Mouse (Mus musculus) embryonic facial prominence, embryonic 13.5 days (tissue): Measurements from ENCODE around the gene Slc48a1. TPM values are rescaled to one million over a fixed set of nuclear protein-coding genes. Genes with fewer than 3 reads are reported as not detected.

Experiments used
- ATAC-seq: fragments of 200-750 bp; cut with Nextera tagmentation; 2 replicates; pipeline ENCODE4 v1.8.0; 2017; ENCODE audit warnings: low read depth; ENCODE audit not compliant: insufficient number of reproducible peaks, insufficient read depth, low FRiP score, low TSS enrichment
- H3K27ac ChIP-seq: fragments of 300-500 bp; sonication (generic); 2 replicates; pipeline ENCODE4 v1.5.1; 2015; ENCODE audit warnings: moderate library complexity, mild to moderate bottlenecking, inconsistent platforms
- H3K27me3 ChIP-seq: fragments of 300-500 bp; sonication (generic); 2 replicates; pipeline ENCODE4 v1.6.1; 2015; ENCODE audit warnings: mild to moderate bottlenecking, inconsistent platforms
- H3K36me3 ChIP-seq: fragments of 300-500 bp; sonication (generic); 2 replicates; pipeline ENCODE4 v1.6.1; 2015; ENCODE audit warnings: mild to moderate bottlenecking, inconsistent platforms
- H3K4me1 ChIP-seq: fragments of 300-500 bp; sonication (generic); 2 replicates; pipeline ENCODE4 v1.6.1; 2015; ENCODE audit warnings: inconsistent platforms
- H3K4me2 ChIP-seq: fragments of 300-500 bp; sonication (generic); 2 replicates; pipeline ENCODE4 v1.6.1; 2015; ENCODE audit warnings: moderate library complexity, mild to moderate bottlenecking, inconsistent platforms
- H3K4me3 ChIP-seq: fragments of 300-500 bp; sonication (generic); 2 replicates; pipeline ENCODE4 v1.5.1; 2015; ENCODE audit warnings: mild to moderate bottlenecking, inconsistent platforms
- H3K9ac ChIP-seq: fragments of 300-500 bp; sonication (generic); 2 replicates; pipeline ENCODE4 v1.6.1; 2015; ENCODE audit warnings: mild to moderate bottlenecking, inconsistent platforms
- H3K9me3 ChIP-seq: fragments of 300-500 bp; sonication (generic); 2 replicates; pipeline ENCODE4 v1.6.1; 2016; ENCODE audit warnings: inconsistent platforms
- WGBS: fragments of 180-500 bp; shearing (Covaris S2); methylation state at CpG from one replicate; pipeline ENCODE4 v1.1.7; 2015; ENCODE audit warnings: mixed read lengths; 5-methylcytosine and 5-hydroxymethylcytosine counted together
- polyA plus RNA-seq: library from polyadenylated mRNA; unstranded; fragments of >200 nt; fragmentation: Nextera tagmentation; extraction: Ambion mirVana; gene quantifications from 2 replicates; pipeline ENCODE4 v1.2.1, GENCODE M21; 2015

Slc48a1 gene
- 34.7 and 41.9 TPM in 2 replicates for polyA plus RNA-seq

GRCm38 (mm10) chr15:97778311-97779098 is at the start of gene Slc48a1:
Gene Slc48a1, plus strand, starts transcription at chr15:97778520.
- Histone ChIP-seq H3K36me3 (no peaks in the 10 kb centered on the region), H3K9ac (no peak within 1 kb of the TSS), H3K27me3 (peaks cover 5% of the 10 kb centered on the region; the same call in 1 of the 2 replicates), H3K4me1 (peaks cover 48% of the 10 kb centered on the region), H3K27ac (0 out of 2 replicates have a peak within 1 kb of the TSS, but pooled peaks have one; percentile 11), H3K4me3 (no peak within 1 kb of the TSS), H3K9me3 (no peaks in the 10 kb centered on the region), H3K4me2 (no peak within 1 kb of the TSS)
- WGBS, result 62% methylated on average over 8 of the region's 8 CpGs
- no peak for ATAC-seq

GRCm38 (mm10) chr15:97728804-97729203 is 49.5 kb upstream of the Slc48a1 start:
- no peaks in the 10 kb centered on the region for H3K36me3 ChIP-seq
- no peak overlapping the region for H3K27ac ChIP-seq
- H3K4me1 ChIP-seq, result no peaks in the 10 kb centered on the region
- no peaks in the 10 kb centered on the region for H3K27me3 ChIP-seq
- no peak overlapping the region for H3K4me2 ChIP-seq
- H3K9ac ChIP-seq, result no peak overlapping the region
- H3K4me3 ChIP-seq, result no peak overlapping the region
- no peak for ATAC-seq
- no peaks in the 10 kb centered on the region for H3K9me3 ChIP-seq
- WGBS, result 68% methylated on average over 7 of the region's 7 CpGs

GRCm38 (mm10) chr15:97730365-97730764 is 48.0 kb upstream of the Slc48a1 start:
- Histone ChIP-seq H3K9me3 (no peaks in the 10 kb centered on the region), H3K4me1 (no peaks in the 10 kb centered on the region), H3K27me3 (no peaks in the 10 kb centered on the region), H3K4me2 (no peak overlapping the region), H3K27ac (no peak overlapping the region), H3K36me3 (no peaks in the 10 kb centered on the region), H3K9ac (no peak overlapping the region), H3K4me3 (no peak overlapping the region)
- WGBS, result 48% methylated on average over 6 of the region's 6 CpGs
- ATAC-seq, result no peak

- no peaks in the 10 kb centered on the region for H3K9me3 ChIP-seq
- WGBS, result 83% methylated on average over 8 of the region's 8 CpGs
Measured at GRCm38 (mm10) chr15:97731111-97731510, 47.2 kb upstream of the Slc48a1 start, which contains the start of gene Endou. Gene Endou, minus strand, starts transcription at chr15:97731339.

GRCm38 (mm10) chr15:97731988-97732387 is 46.3 kb upstream of the Slc48a1 start:
- no peaks in the 10 kb centered on the region for H3K27me3 ChIP-seq
- WGBS, result 91% methylated on average over 11 of the region's 11 CpGs
- no peak overlapping the region for H3K4me2 ChIP-seq
- ATAC-seq, result no peak
- H3K9me3 ChIP-seq, result no peaks in the 10 kb centered on the region
- no peak overlapping the region for H3K27ac ChIP-seq
- H3K4me1 ChIP-seq, result no peaks in the 10 kb centered on the region
- H3K9ac ChIP-seq, result no peak overlapping the region
- H3K4me3 ChIP-seq, result no peak overlapping the region
- H3K36me3 ChIP-seq, result no peaks in the 10 kb centered on the region

More at GRCm38 (mm10) chr15:97731111-97731510, 47.2 kb upstream of the Slc48a1 start, which contains the start of gene Endou:
- Histone ChIP-seq H3K4me3 (no peak within 1 kb of the TSS), H3K27ac (no peak within 1 kb of the TSS), H3K4me1 (no peaks in the 10 kb centered on the region), H3K36me3 (no peaks in the 10 kb centered on the region), H3K27me3 (no peaks in the 10 kb centered on the region), H3K9ac (no peak within 1 kb of the TSS), H3K4me2 (no peak within 1 kb of the TSS)
- no peak for ATAC-seq

GRCm38 (mm10) chr15:97738923-97739322 is 39.4 kb upstream of the Slc48a1 start:
- Histone ChIP-seq H3K4me1 (no peaks in the 10 kb centered on the region), H3K4me3 (no peak overlapping the region), H3K27ac (no peak overlapping the region), H3K9me3 (no peaks in the 10 kb centered on the region), H3K36me3 (no peaks in the 10 kb centered on the region), H3K9ac (no peak overlapping the region), H3K27me3 (no peaks in the 10 kb centered on the region), H3K4me2 (no peak overlapping the region)
- WGBS, result 87% methylated on average over 7 of the region's 7 CpGs
- ATAC-seq, result no peak

- H3K27ac ChIP-seq, result no peak overlapping the region
- no peaks in the 10 kb centered on the region for H3K9me3 ChIP-seq
- peaks cover 6% of the 10 kb centered on the region for H3K4me1 ChIP-seq
- H3K4me3 ChIP-seq, result no peak overlapping the region
- no peaks in the 10 kb centered on the region for H3K27me3 ChIP-seq
- 84% methylated on average over 9 of the region's 9 CpGs for WGBS
- no peak for ATAC-seq
- no peaks in the 10 kb centered on the region for H3K36me3 ChIP-seq
- H3K4me2 ChIP-seq, result no peak overlapping the region
- no peak overlapping the region for H3K9ac ChIP-seq
Measured at GRCm38 (mm10) chr15:97740283-97740732, 38.0 kb upstream of the Slc48a1 start.

- H3K36me3 ChIP-seq, result no peaks in the 10 kb centered on the region
- H3K27me3 ChIP-seq, result no peaks in the 10 kb centered on the region
- H3K4me3 ChIP-seq, result no peak overlapping the region
- no peak for ATAC-seq
- 80% methylated on average over 12 of the region's 12 CpGs for WGBS
- H3K9me3 ChIP-seq, result no peaks in the 10 kb centered on the region
- no peak overlapping the region for H3K27ac ChIP-seq
- no peak overlapping the region for H3K4me2 ChIP-seq
- peaks cover 9% of the 10 kb centered on the region for H3K4me1 ChIP-seq
- no peak overlapping the region for H3K9ac ChIP-seq
Measured at GRCm38 (mm10) chr15:97741662-97742061, 36.7 kb upstream of the Slc48a1 start.

- H3K4me1 ChIP-seq, result peaks cover 9% of the 10 kb centered on the region
- 0 out of 2 replicates have a peak, but pooled peaks cover 4% of the 10 kb centered on the region for H3K36me3 ChIP-seq
- WGBS, result 56% methylated on average over 7 of the region's 7 CpGs
- H3K9ac ChIP-seq, result no peak overlapping the region
- no peak for ATAC-seq
- no peaks in the 10 kb centered on the region for H3K27me3 ChIP-seq
- no peak overlapping the region for H3K4me2 ChIP-seq
- no peak overlapping the region for H3K4me3 ChIP-seq
- H3K27ac ChIP-seq, result no peak overlapping the region
- H3K9me3 ChIP-seq, result no peaks in the 10 kb centered on the region
Measured at GRCm38 (mm10) chr15:97742074-97742473, 36.2 kb upstream of the Slc48a1 start.

- H3K27me3 ChIP-seq, result no peaks in the 10 kb centered on the region
- no peak overlapping the region for H3K4me2 ChIP-seq
- 64% methylated on average over 4 of the region's 4 CpGs for WGBS
- 0 out of 2 replicates have a peak, but pooled peaks cover 5% of the 10 kb centered on the region for H3K36me3 ChIP-seq
- H3K9ac ChIP-seq, result no peak overlapping the region
- no peaks in the 10 kb centered on the region for H3K9me3 ChIP-seq
- ATAC-seq, result no peak
- H3K4me3 ChIP-seq, result no peak overlapping the region
- peaks cover 9% of the 10 kb centered on the region for H3K4me1 ChIP-seq
- no peak overlapping the region for H3K27ac ChIP-seq
Measured at GRCm38 (mm10) chr15:97742600-97742999, 35.7 kb upstream of the Slc48a1 start.

- 83% methylated on average over 5 of the region's 5 CpGs for WGBS
- Histone ChIP-seq H3K36me3 (0 out of 2 replicates have a peak, but pooled peaks cover 5% of the 10 kb centered on the region), H3K4me3 (no peak overlapping the region), H3K27me3 (no peaks in the 10 kb centered on the region), H3K4me1 (peaks cover 9% of the 10 kb centered on the region), H3K27ac (no peak overlapping the region), H3K9me3 (no peaks in the 10 kb centered on the region), H3K4me2 (no peak overlapping the region), H3K9ac (no peak overlapping the region)
- no peak for ATAC-seq
Measured at GRCm38 (mm10) chr15:97743210-97743609, 35.1 kb upstream of the Slc48a1 start.

- Histone ChIP-seq H3K4me2 (no peak overlapping the region), H3K9me3 (no peaks in the 10 kb centered on the region), H3K4me1 (peaks cover 9% of the 10 kb centered on the region), H3K4me3 (no peak overlapping the region), H3K27ac (no peak overlapping the region), H3K27me3 (no peaks in the 10 kb centered on the region), H3K9ac (no peak overlapping the region), H3K36me3 (0 out of 2 replicates have a peak, but pooled peaks cover 5% of the 10 kb centered on the region)
- 81% methylated on average over 11 of the region's 12 CpGs for WGBS
- ATAC-seq, result no peak
Measured at GRCm38 (mm10) chr15:97743961-97744525, 34.3 kb upstream of the Slc48a1 start.
